ENCODE assay signal across 8 mouse cellular contexts in genomic region chr2:32966184-32966688, GRCm38 (mm10). TPM values are rescaled to one million over a fixed set of nuclear protein-coding genes. Genes with fewer than 3 reads are reported as not detected.
DNase-seq lines count a peak whose midpoint lies in the region; ATAC-seq and TF ChIP-seq lines count a peak whose summit lies in the region.

No protein-coding gene starts in this region.

- H3K4me2 ChIP-seq in heart, embryonic 12.5 days: peak overlapping the region; percentile 88
- peak overlapping the region; percentile 44; the same call in 1 of the 2 replicates for H3K4me2 ChIP-seq in CH12.LX (ENCODE audit: insufficient read depth, low read depth, poor library complexity, severe bottlenecking)
- H3K4me2 ChIP-seq in forebrain, embryonic 14.5 days (ENCODE audit: low read length): peak overlapping the region; percentile 86
- peak overlapping the region; percentile 88 for H3K4me2 ChIP-seq in liver, embryonic 15.5 days

- TF ChIP-seq CTCF in CH12.LX (conservative IDR thresholded peaks at IDR 0.05 in 1 of 2, IDR thresholded peaks at IDR 0.05 in 1 of 2; ENCODE audit: low read depth in 2 of 2, low read length in 2 of 2): no peak

- peak overlapping the region; percentile 68 for H3K4me3 ChIP-seq in heart, embryonic 12.5 days
- H3K4me3 ChIP-seq in CH12.LX (replicated peaks in 1 of 3; ENCODE audit: low read depth in 2 of 3, low read length in 2 of 3, poor library complexity in 1 of 3): peak overlapping the region; percentile 71 to 85 (median 83)
- H3K4me3 ChIP-seq in forebrain, embryonic 14.5 days (ENCODE audit: low read depth, low read length): peak overlapping the region; percentile 63
- H3K4me3 ChIP-seq in liver, embryonic 15.5 days (replicated peaks): peak overlapping the region; percentile 78

- dilution Hi-C loops in CH12.LX (cut with MboI; ENCODE audit: extremely low pct_ligation_motif_present, extremely low pct_unique_long_range_greater_than_20kb, low sequenced_read_pairs): no loop called here

- no peak for ATAC-seq in heart, embryonic 12.5 days (ENCODE audit: insufficient number of reproducible peaks, low FRiP score)
- ATAC-seq in forebrain, embryonic 14.5 days: no peak
- ATAC-seq in liver, embryonic 15.5 days (ENCODE audit: insufficient read depth): no peak; the same call in 1 of the 2 replicates

- peak overlapping the region; percentile 84 for H3K9ac ChIP-seq in heart, embryonic 12.5 days
- peak overlapping the region; percentile 82 for H3K9ac ChIP-seq in CH12.LX (ENCODE audit: insufficient read depth, low read depth)
- peak overlapping the region; percentile 78 for H3K9ac ChIP-seq in forebrain, embryonic 14.5 days (ENCODE audit: low read length)
- H3K9ac ChIP-seq in liver, embryonic 15.5 days: peak overlapping the region; percentile 72

- no peaks in the 10 kb centered on the region for H3K9me3 ChIP-seq in heart, embryonic 12.5 days (replicated peaks)
- H3K9me3 ChIP-seq in CH12.LX (replicated peaks; ENCODE audit: low read length): no peaks in the 10 kb centered on the region
- H3K9me3 ChIP-seq in forebrain, embryonic 14.5 days (replicated peaks; ENCODE audit: control insufficient read depth, low read length): no peaks in the 10 kb centered on the region
- no peaks in the 10 kb centered on the region for H3K9me3 ChIP-seq in liver, embryonic 15.5 days (replicated peaks)

- no peaks in the 10 kb centered on the region for H3K27me3 ChIP-seq in heart, embryonic 12.5 days (replicated peaks)
- no peaks in the 10 kb centered on the region for H3K27me3 ChIP-seq in CH12.LX (replicated peaks)
- H3K27me3 ChIP-seq in forebrain, embryonic 14.5 days (replicated peaks; ENCODE audit: control insufficient read depth, insufficient read depth, low read length): no peaks in the 10 kb centered on the region
- H3K27me3 ChIP-seq in liver, embryonic 15.5 days: no peaks in the 10 kb centered on the region

- peaks cover 42% of the 10 kb centered on the region for H3K4me1 ChIP-seq in heart, embryonic 12.5 days (replicated peaks)
- peaks cover 2 to 34% of the 10 kb centered on the region in 2 experiments; a peak in 3 of 4 replicates for H3K4me1 ChIP-seq in CH12.LX (ENCODE audit: control insufficient read depth in 1 of 2, insufficient read depth in 2 of 2)
- peaks cover 14% of the 10 kb centered on the region; the same call in 1 of the 2 replicates for H3K4me1 ChIP-seq in forebrain, embryonic 14.5 days (ENCODE audit: control insufficient read depth, insufficient read depth, low read length)
- peaks cover 66% of the 10 kb centered on the region for H3K4me1 ChIP-seq in liver, embryonic 15.5 days (replicated peaks)

- no peak for DNase-seq in heart, adult 9 months (ENCODE audit: low spot score in 2 of 2)
- DNase-seq in CH12.LX (ENCODE audit: extremely low read depth): peak; percentile 68
- DNase-seq in forebrain, embryonic 14.5 days (ENCODE audit: low spot score): no peak
- DNase-seq in right cerebral cortex, adult 18-20 months: no peak
- no peak for DNase-seq in layer of hippocampus, postnatal 25 days (ENCODE audit: extremely low spot score in 1 of 2, low spot score in 1 of 2)
- no peak for DNase-seq in urinary bladder, postnatal 36 days (ENCODE audit: low spot score in 2 of 2)

- peak overlapping the region; percentile 97 for H3K27ac ChIP-seq in heart, embryonic 12.5 days (ENCODE audit: poor library complexity, severe bottlenecking)
- H3K27ac ChIP-seq in CH12.LX (ENCODE audit: insufficient read depth, low read depth): peak overlapping the region; percentile 88
- peak overlapping the region; percentile 90 for H3K27ac ChIP-seq in forebrain, embryonic 14.5 days (ENCODE audit: low read depth, low read length)
- H3K27ac ChIP-seq in liver, embryonic 15.5 days (replicated peaks): peak overlapping the region; percentile 90

- in situ Hi-C loops in CH12.LX (cut with MboI; ENCODE audit: low pct_ligation_motif_present, low pct_unique_long_range_greater_than_20kb, low sequenced_read_pairs): no loop called here

- TF ChIP-seq EP300 in CH12.LX (IDR thresholded peaks at IDR 0.05; ENCODE audit: low read length): 0 out of 2 replicates have a peak, but pooled peaks have one; percentile 18

- 10% methylated on average over 13 of the region's 13 CpGs for WGBS in heart, embryonic 12.5 days
- 12% methylated on average over 13 of the region's 13 CpGs for WGBS in forebrain, embryonic 14.5 days
- 4% methylated on average over 13 of the region's 13 CpGs for WGBS in liver, embryonic 15.5 days (ENCODE audit: insufficient replicate concordance)

- peaks cover 34% of the 10 kb centered on the region for H3K79me2 ChIP-seq in CH12.LX (replicated peaks; ENCODE audit: control insufficient read depth, extremely low read depth, insufficient read depth, poor library complexity, severe bottlenecking)

- H3K36me3 ChIP-seq in heart, embryonic 12.5 days: peaks cover 25% of the 10 kb centered on the region
- H3K36me3 ChIP-seq in CH12.LX (replicated peaks in 1 of 2; ENCODE audit: control insufficient read depth in 1 of 2, insufficient read depth in 1 of 2, low read length in 1 of 2): peaks cover 27 to 51% of the 10 kb centered on the region in 2 experiments
- H3K36me3 ChIP-seq in forebrain, embryonic 14.5 days (ENCODE audit: control insufficient read depth, insufficient read depth, low read length): peaks cover 30% of the 10 kb centered on the region
- peaks cover 26% of the 10 kb centered on the region for H3K36me3 ChIP-seq in liver, embryonic 15.5 days (replicated peaks)

- TF ChIP-seq POLR2A in CH12.LX (IDR thresholded peaks at IDR 0.05; ENCODE audit: low read depth, low read length): no peak

- no peak for TF ChIP-seq RAD21 in CH12.LX (IDR thresholded peaks at IDR 0.05; ENCODE audit: low read depth, low read length)

TF ChIP-seq in CH12.LX, 34 proteins besides CTCF, POLR2A, EP300 and RAD21:
- TF ChIP-seq POLR2AphosphoS2 (IDR thresholded peaks at IDR 0.05; ENCODE audit: low read depth, low read length) (peak; percentile 2; the same call in 1 of the 2 replicates), GABPA (IDR thresholded peaks at IDR 0.05; ENCODE audit: insufficient replicate concordance, low read depth, low read length) (no peak)

RNA-seq across cellular contexts. Expression of gene Lrsam1, which starts 4.8 kb away (rescaled TPM):
- 11.1 and 11.8 TPM in 2 replicates for polyA plus RNA-seq in heart, embryonic 12.5 days (2016; fragmentation: Nextera tagmentation; extraction: Ambion mirVana)
- total RNA-seq in CH12.LX (2012; rRNA removed) (9.5 and 10.2 TPM in 2 replicates), CH12.LX (2014; rRNA removed) (4.6 and 5.0 TPM in 2 replicates)
- 4.7 and 5.4 TPM in 2 replicates for polyA plus RNA-seq in CH12.LX (2012; ENCODE audit: insufficient read length, low read depth)
- 13.6 and 15.7 TPM in 2 replicates for polyA plus RNA-seq in forebrain, embryonic 14.5 days (2014; fragmentation: Nextera tagmentation; extraction: Ambion mirVana)
- 2.0 and 2.5 TPM in 2 replicates for polyA plus RNA-seq in liver, embryonic 15.5 days (2015; fragmentation: Nextera tagmentation; extraction: Ambion mirVana)
- total RNA-seq in layer of hippocampus, postnatal 25 days (2021): 10 to 100 TPM; 35.6 to 36.1 TPM

RNA-seq across cellular contexts. Expression of gene Rpl12, which starts 4.9 kb away (rescaled TPM):
- 99.8 and 114 TPM in 2 replicates for polyA plus RNA-seq in heart, embryonic 12.5 days (2016; fragmentation: Nextera tagmentation; extraction: Ambion mirVana)
- 2,275 and 2,528 TPM in 2 replicates for total RNA-seq in CH12.LX (2012; rRNA removed)
- total RNA-seq in CH12.LX (2014; rRNA removed): 1,298 and 1,607 TPM in 2 replicates
- polyA plus RNA-seq in CH12.LX (2012; ENCODE audit: insufficient read length, low read depth): 87.8 and 91.3 TPM in 2 replicates
- polyA plus RNA-seq in forebrain, embryonic 14.5 days (2014; fragmentation: Nextera tagmentation; extraction: Ambion mirVana): 94.3 and 128 TPM in 2 replicates
- 79.8 and 80.2 TPM in 2 replicates for polyA plus RNA-seq in liver, embryonic 15.5 days (2015; fragmentation: Nextera tagmentation; extraction: Ambion mirVana)
- total RNA-seq in layer of hippocampus, postnatal 25 days (2021): 100 to 1,000 TPM; 101 to 110 TPM

RNA-seq across cellular contexts. Expression of gene Slc2a8, which starts 15.6 kb away (rescaled TPM):
- 19.7 and 20.0 TPM in 2 replicates for polyA plus RNA-seq in heart, embryonic 12.5 days (2016; fragmentation: Nextera tagmentation; extraction: Ambion mirVana)
- total RNA-seq in CH12.LX (2012; rRNA removed): 3.8 and 5.6 TPM in 2 replicates
- total RNA-seq in CH12.LX (2014; rRNA removed): 0.95 and 1.3 TPM in 2 replicates
- 0.90 and 1.1 TPM in 2 replicates for polyA plus RNA-seq in CH12.LX (2012; ENCODE audit: insufficient read length, low read depth)
- polyA plus RNA-seq in forebrain, embryonic 14.5 days (2014; fragmentation: Nextera tagmentation; extraction: Ambion mirVana): 11.2 TPM in 2 replicates
- polyA plus RNA-seq in liver, embryonic 15.5 days (2015; fragmentation: Nextera tagmentation; extraction: Ambion mirVana): 9.1 and 10.4 TPM in 2 replicates
- total RNA-seq in layer of hippocampus, postnatal 25 days (2021): 10 to 100 TPM; 20.5 to 21.4 TPM
